Mouse (Mus musculus) ovary, adult 18-20 months (tissue): ENCODE results near the gene Rapgef2.

Experiments used
- DNase-seq: peaks from one replicate; pipeline ENCODE4 v3.0.0; 2022; ENCODE audit warnings: low spot score, mixed read lengths

Rapgef2 gene

GRCm38 (mm10) chr3:79283031-79283430 lies 3.3 kb downstream of the Rapgef2 start:
- no peak for DNase-seq

GRCm38 (mm10) chr3:79275856-79276645 lies 10.3 kb downstream of the Rapgef2 start:
- no peak for DNase-seq

- DNase-seq = no peak
These were observed 13.0 kb downstream of the Rapgef2 start for GRCm38 (mm10) chr3:79273350-79273749.

GRCm38 (mm10) chr3:79272939-79273338 lies 13.4 kb downstream of the Rapgef2 start:
- DNase-seq = no peak

DNA sequence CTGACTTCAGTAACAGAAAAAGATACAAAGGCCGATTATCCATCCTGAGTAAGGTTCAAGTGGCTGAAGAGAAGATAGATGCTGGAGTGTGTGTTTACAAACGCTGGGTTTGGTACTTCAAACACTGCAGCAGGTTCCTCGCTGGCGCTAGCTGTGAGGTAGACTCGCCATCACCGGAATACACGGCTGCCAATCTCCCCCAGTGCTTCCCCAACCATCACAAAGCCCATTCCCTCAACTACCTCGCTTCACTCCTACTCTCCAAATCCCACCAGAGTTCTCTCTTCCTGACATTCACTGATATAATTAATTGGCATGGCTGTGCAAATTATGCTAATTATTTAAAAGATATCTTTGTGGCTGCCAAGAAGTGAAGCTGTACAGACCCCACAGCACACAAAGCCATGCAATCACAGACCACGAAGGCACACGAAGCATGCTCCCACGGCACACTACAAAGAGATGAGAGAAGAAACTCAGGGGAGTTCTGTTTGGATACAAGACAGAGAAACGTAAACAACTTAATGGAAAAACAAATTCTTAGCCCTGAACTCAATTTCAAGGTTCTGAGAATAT lies 15.2 kb downstream of the Rapgef2 start:
- no peak for DNase-seq

DNA sequence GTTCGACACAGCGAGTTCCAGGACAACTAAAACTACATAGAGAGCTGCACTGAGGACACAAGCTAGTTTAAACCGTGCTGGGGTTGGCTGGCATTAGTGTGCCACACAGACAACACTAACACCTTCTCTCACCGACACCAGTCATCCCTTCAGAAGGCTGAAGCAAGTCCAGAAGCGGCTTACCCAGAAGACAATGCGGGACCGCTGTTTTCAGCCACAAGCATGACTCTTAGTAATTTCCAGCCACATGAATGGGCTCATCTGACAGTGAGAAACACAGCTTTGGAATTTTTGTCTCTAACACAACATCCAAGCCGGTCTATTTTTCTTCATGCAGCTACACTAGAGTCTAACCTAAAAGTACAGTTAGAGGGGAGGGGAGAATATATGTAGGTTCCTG lies 16.4 kb downstream of the Rapgef2 start:
- no peak for DNase-seq

- DNase-seq = no peak
These were observed 19.3 kb downstream of the Rapgef2 start for GRCm38 (mm10) chr3:79266976-79267375.

GRCm38 (mm10) chr3:79261816-79262316 lies 24.5 kb downstream of the Rapgef2 start:
- DNase-seq = no peak

DNA sequence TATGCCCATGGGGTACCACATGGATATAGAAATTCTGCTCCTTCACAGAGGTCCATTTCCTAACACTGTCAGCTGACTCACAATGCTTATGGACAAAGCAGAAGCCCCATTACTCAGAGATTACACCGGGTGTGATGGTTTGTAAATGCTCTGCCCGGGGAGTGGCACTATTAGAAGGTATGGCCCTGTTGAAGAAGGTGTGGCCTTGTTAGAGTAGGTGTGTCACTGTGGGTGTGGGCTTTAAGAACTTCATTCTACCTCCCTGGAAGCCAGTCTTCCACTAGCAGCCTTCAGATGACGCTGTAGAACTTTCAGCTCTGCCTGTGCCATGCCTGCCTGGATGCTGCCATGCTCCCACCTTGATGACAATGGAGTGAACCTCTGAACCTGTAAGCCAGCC lies 32.3 kb downstream of the Rapgef2 start:
- no peak for DNase-seq

- DNase-seq = no peak
These were observed 32.9 kb downstream of the Rapgef2 start for GRCm38 (mm10) chr3:79253416-79253815.

DNA sequence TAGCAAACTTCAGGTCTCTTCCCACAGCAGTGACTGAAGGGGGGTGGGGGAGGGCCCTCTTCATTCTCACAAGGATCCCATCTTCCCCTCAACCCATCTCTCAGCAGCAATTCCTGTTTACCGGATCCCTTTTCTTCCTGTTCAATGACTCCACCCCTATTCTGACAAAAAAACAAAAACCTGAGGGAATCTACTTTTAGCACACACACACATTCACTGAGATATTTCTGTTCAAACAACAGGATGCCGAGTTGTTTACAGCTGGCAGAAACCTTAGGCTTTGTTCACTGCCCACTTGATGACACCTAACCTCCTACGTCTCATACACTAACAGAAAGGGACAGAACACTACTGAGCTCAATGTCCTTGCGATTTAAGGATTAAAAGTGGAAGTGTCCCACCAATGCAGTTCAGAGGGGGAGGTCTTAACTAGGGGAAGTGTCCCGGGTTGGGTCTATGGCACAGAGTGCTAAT lies 33.4 kb downstream of the Rapgef2 start:
- no peak for DNase-seq

- no peak for DNase-seq
These were observed 36.4 kb downstream of the Rapgef2 start for GRCm38 (mm10) chr3:79249955-79250354.

- no peak for DNase-seq
These were observed 37.6 kb downstream of the Rapgef2 start for GRCm38 (mm10) chr3:79248659-79249235.

- no peak for DNase-seq
These were observed 38.1 kb downstream of the Rapgef2 start for GRCm38 (mm10) chr3:79248208-79248607.

- no peak for DNase-seq
These were observed 42.0 kb downstream of the Rapgef2 start for GRCm38 (mm10) chr3:79244347-79244746.

- no peak for DNase-seq
These were observed 43.2 kb downstream of the Rapgef2 start for GRCm38 (mm10) chr3:79242922-79243705.

GRCm38 (mm10) chr3:79242298-79242697 lies 44.0 kb downstream of the Rapgef2 start:
- no peak for DNase-seq

GRCm38 (mm10) chr3:79239066-79239462 lies 47.3 kb downstream of the Rapgef2 start:
- no peak for DNase-seq

DNA sequence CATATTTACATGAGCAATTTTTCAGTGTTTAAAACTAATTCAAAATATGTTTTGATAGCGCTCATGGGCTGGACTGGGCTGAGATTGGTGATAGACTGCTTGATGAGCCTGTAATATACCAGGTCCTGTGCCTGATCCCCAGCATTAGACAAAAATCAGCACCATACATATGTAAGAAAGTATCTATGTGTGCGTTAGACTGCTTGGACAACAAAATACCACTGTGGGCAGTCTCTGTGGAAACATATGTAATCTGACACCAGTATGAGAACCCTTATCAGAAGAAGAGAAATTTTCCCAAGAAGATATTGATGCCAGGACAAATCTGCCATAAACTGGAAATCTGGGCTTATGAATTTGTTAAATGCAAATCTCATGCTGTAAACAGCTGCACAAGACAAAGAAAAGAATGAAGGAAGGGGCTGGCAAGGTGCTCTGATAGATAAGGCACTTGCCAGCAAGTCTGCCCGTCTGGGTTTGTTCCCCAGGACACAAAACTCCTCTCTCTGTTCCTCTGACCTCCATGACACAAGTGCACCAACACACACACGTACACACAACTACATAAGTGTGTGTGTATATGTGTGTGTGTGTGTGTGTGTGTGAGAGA lies 47.8 kb downstream of the Rapgef2 start:
- DNase-seq = no peak

- no peak for DNase-seq
These were observed 48.5 kb downstream of the Rapgef2 start for GRCm38 (mm10) chr3:79237619-79238342.

GRCm38 (mm10) chr3:79234485-79234884 lies 51.8 kb downstream of the Rapgef2 start:
- no peak for DNase-seq
